Mouse (Mus musculus): Measurements from ENCODE around the gene Ntrk1.

DNA sequence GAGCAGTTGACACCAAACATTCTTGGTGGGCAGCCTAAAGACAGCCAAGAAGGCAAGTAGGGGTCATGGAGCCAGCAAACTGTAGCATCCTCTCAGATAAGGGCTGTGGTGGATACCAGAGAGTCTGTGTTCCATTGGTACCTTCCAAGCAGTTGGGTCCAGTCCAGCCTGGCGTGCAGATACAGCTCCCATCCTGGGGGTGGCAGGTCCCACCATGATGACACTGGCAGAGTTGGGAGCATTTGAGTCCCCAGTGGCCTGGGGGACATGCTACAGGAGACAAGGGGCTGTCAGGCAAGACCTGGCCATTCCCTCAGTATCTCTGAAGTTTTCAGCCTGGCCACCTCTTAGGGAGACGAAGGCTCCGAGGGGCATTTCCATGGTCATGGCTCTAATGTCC, 42.4 kb downstream of the Ntrk1 start:
- TF ChIP-seq HCFC1 (IDR thresholded peaks at IDR 0.05; ENCODE audit: borderline replicate concordance, insufficient read depth, low read length): no peak
- no peak for TF ChIP-seq ZNF384 (IDR thresholded peaks at IDR 0.05; ENCODE audit: low read depth, low read length)

Data from ES-E14 (cell line).